Mouse (Mus musculus): ENCODE data around the gene Atp2a2. TPM values are rescaled to one million over a fixed set of nuclear protein-coding genes. Genes with fewer than 3 reads are reported as not detected.

The Atp2a2 gene
- total and polyA plus RNA-seq, 3 experiments, result 61.6 to 158 (median 80.9) TPM

DNA sequence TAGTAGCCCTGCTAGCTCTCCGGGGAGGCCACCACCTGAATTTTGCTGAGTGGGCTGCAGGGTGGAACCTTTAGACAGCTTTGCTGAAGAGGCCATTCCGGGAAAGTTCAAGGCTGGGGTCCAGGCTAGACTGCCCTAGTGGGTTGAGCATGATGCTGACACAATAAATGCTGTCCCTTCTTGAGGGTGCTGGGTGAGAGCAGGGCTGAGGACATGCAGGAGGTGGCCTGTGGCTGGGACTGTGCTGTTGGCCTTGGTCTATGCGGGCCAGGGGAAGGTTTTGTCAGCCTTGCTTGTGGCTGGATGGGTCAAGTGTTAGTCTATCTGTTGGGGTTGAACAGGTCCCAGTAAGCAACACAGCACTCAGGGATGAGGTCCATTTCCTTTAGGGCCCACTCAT is 47.1 kb downstream of the Atp2a2 start:
- H3K4me1 ChIP-seq (ENCODE audit: control insufficient read depth in 1 of 2, insufficient read depth in 2 of 2), result 0 out of 4 replicates have a peak, but pooled peaks cover 0 to 2% of the 10 kb centered on the region in 2 experiments
- H3K36me3 ChIP-seq (replicated peaks in 1 of 2; ENCODE audit: control insufficient read depth in 1 of 2, insufficient read depth in 1 of 2, low read length in 1 of 2), result peaks cover 71 to 97% of the 10 kb centered on the region in 2 experiments
- H3K9me3 ChIP-seq (replicated peaks; ENCODE audit: low read length), result no peaks in the 10 kb centered on the region
- in situ Hi-C loops (cut with MboI; ENCODE audit: low pct_ligation_motif_present, low pct_unique_long_range_greater_than_20kb, low sequenced_read_pairs), result no loop called here
- no peak overlapping the region for H3K4me2 ChIP-seq (ENCODE audit: insufficient read depth, low read depth, poor library complexity, severe bottlenecking)
- no peak for TF ChIP-seq JUND (conservative IDR thresholded peaks at IDR 0.05; ENCODE audit: low read depth, low read length)
- TF ChIP-seq MAX (IDR thresholded peaks at IDR 0.05; ENCODE audit: low read length), result no peak
- no peak for TF ChIP-seq MEF2A (IDR thresholded peaks at IDR 0.05; ENCODE audit: borderline replicate concordance, low read depth, low read length)
- no peak for TF ChIP-seq POLR2AphosphoS2 (IDR thresholded peaks at IDR 0.05; ENCODE audit: low read depth, low read length)
- no peak for TF ChIP-seq GABPA (IDR thresholded peaks at IDR 0.05; ENCODE audit: insufficient replicate concordance, low read depth, low read length)
- no peak for TF ChIP-seq SIN3A (IDR thresholded peaks at IDR 0.05; ENCODE audit: low read length)
- no peak for TF ChIP-seq RCOR1 (conservative IDR thresholded peaks at IDR 0.05; ENCODE audit: low read depth, low read length)
- TF ChIP-seq HCFC1 (IDR thresholded peaks at IDR 0.05; ENCODE audit: low read depth, low read length), result no peak
- TF ChIP-seq RAD21 (IDR thresholded peaks at IDR 0.05; ENCODE audit: low read depth, low read length), result no peak
- no peak for TF ChIP-seq ETS1 (conservative IDR thresholded peaks at IDR 0.05; ENCODE audit: low read depth, low read length)
- TF ChIP-seq TBP (conservative IDR thresholded peaks at IDR 0.05; ENCODE audit: low read depth, low read length), result no peak
- TF ChIP-seq JUN (IDR thresholded peaks at IDR 0.05; ENCODE audit: insufficient read depth, low read depth, low read length), result no peak
- TF ChIP-seq USF1 (IDR thresholded peaks at IDR 0.05; ENCODE audit: low read depth, low read length), result no peak
- TF ChIP-seq ELF1 (IDR thresholded peaks at IDR 0.05; ENCODE audit: low read depth, low read length), result no peak
- no peak for TF ChIP-seq MAFK (IDR thresholded peaks at IDR 0.05; ENCODE audit: insufficient replicate concordance, low read length)
- no peak for TF ChIP-seq MXI1 (IDR thresholded peaks at IDR 0.05; ENCODE audit: low read depth, low read length)
- TF ChIP-seq KAT2A (IDR thresholded peaks at IDR 0.05; ENCODE audit: insufficient replicate concordance, low read length), result no peak
- no peak for TF ChIP-seq USF2 (conservative IDR thresholded peaks at IDR 0.05; ENCODE audit: low read depth, low read length)
- no peak for DNase-seq (ENCODE audit: extremely low read depth)
- H3K27ac ChIP-seq (ENCODE audit: insufficient read depth, low read depth), result no peak overlapping the region
- no peak overlapping the region for H3K4me3 ChIP-seq (replicated peaks in 1 of 3; ENCODE audit: low read depth in 2 of 3, low read length in 2 of 3, poor library complexity in 1 of 3)
- H3K27me3 ChIP-seq (replicated peaks), result no peaks in the 10 kb centered on the region
- dilution Hi-C loops (cut with MboI; ENCODE audit: extremely low pct_ligation_motif_present, extremely low pct_unique_long_range_greater_than_20kb, low sequenced_read_pairs), result no loop called here
- H3K9ac ChIP-seq (ENCODE audit: insufficient read depth, low read depth), result no peak overlapping the region
- H3K79me2 ChIP-seq (replicated peaks; ENCODE audit: control insufficient read depth, extremely low read depth, insufficient read depth, poor library complexity, severe bottlenecking), result no peaks in the 10 kb centered on the region

DNA sequence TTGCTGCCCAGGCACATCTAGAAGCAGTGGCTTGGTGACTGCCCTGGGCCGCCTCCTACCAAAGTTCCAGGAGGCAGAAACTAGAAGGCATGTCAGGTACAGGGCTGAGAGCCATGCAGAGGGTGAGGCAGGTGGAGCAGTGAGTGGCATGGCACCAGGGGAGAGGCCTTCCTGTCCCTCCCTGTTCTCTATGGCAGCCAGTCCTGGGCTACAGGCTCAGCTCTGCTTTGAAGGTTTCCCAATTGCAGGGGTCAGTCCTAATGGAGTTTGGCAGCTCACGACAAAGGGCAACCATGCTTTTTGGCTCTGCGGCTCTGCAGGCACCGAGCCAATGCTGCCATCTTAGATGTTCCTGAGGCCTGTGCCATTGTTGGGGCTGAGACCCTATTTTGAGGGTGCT is 47.6 kb downstream of the Atp2a2 start:
- DNase-seq (ENCODE audit: extremely low read depth), result no peak

More for the DNA sequence above, 47.6 kb downstream of the Atp2a2 start:
- H3K4me3 ChIP-seq (replicated peaks in 1 of 3; ENCODE audit: low read depth in 2 of 3, low read length in 2 of 3, poor library complexity in 1 of 3), result no peak overlapping the region
- in situ Hi-C loops (cut with MboI; ENCODE audit: low pct_ligation_motif_present, low pct_unique_long_range_greater_than_20kb, low sequenced_read_pairs), result no loop called here
- H3K36me3 ChIP-seq (replicated peaks in 1 of 2; ENCODE audit: control insufficient read depth in 1 of 2, insufficient read depth in 1 of 2, low read length in 1 of 2), result peaks cover 68 to 96% of the 10 kb centered on the region in 2 experiments
- no peak overlapping the region for H3K4me2 ChIP-seq (ENCODE audit: insufficient read depth, low read depth, poor library complexity, severe bottlenecking)
- H3K9me3 ChIP-seq (replicated peaks; ENCODE audit: low read length), result no peaks in the 10 kb centered on the region
- no peaks in the 10 kb centered on the region for H3K27me3 ChIP-seq (replicated peaks)
- TF ChIP-seq PAX5 (IDR thresholded peaks at IDR 0.05; ENCODE audit: low read length) (no peak), ZC3H11A (IDR thresholded peaks at IDR 0.05; ENCODE audit: low read depth, low read length) (no peak), HCFC1 (IDR thresholded peaks at IDR 0.05; ENCODE audit: low read depth, low read length) (no peak), CHD2 (IDR thresholded peaks at IDR 0.05; ENCODE audit: low read length) (no peak), TBP (conservative IDR thresholded peaks at IDR 0.05; ENCODE audit: low read depth, low read length) (no peak), BHLHE40 (IDR thresholded peaks at IDR 0.05; ENCODE audit: low read depth, low read length) (no peak), ZNF384 (IDR thresholded peaks at IDR 0.05; ENCODE audit: low read depth, low read length) (no peak), MYC (IDR thresholded peaks at IDR 0.05; ENCODE audit: low read depth, low read length) (no peak), POLR2AphosphoS2 (IDR thresholded peaks at IDR 0.05; ENCODE audit: low read depth, low read length) (no peak), GABPA (IDR thresholded peaks at IDR 0.05; ENCODE audit: insufficient replicate concordance, low read depth, low read length) (no peak)
- H3K27ac ChIP-seq (ENCODE audit: insufficient read depth, low read depth), result no peak overlapping the region
- dilution Hi-C loops (cut with MboI; ENCODE audit: extremely low pct_ligation_motif_present, extremely low pct_unique_long_range_greater_than_20kb, low sequenced_read_pairs), result no loop called here
- no peaks in the 10 kb centered on the region for H3K79me2 ChIP-seq (replicated peaks; ENCODE audit: control insufficient read depth, extremely low read depth, insufficient read depth, poor library complexity, severe bottlenecking)
- no peaks in the 10 kb centered on the region for H3K4me1 ChIP-seq (ENCODE audit: control insufficient read depth in 1 of 2, insufficient read depth in 2 of 2)
- H3K9ac ChIP-seq (ENCODE audit: insufficient read depth, low read depth), result no peak overlapping the region

Data from CH12.LX (cell line).